Mouse (Mus musculus): ENCODE data around the gene Crygn.

The Crygn gene

DNA sequence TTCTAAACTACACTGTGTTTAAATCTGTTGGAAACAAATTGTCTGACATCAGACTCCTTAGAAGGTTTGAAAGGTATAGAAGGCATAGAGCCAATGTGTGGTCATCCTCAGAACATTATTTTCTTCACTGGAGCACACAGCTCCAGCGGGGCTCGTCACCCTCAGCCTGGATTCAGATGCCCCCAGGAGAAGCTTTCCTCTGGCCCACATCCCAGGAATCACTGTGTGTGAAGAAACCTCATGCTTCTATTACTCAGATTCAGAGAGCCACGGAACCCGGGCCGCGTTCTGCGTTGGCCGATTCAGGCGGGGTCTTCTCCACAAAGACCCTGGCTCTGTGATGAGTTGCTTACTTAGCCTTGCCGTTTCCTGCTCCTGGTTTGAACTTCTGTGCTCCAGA is 13.9 kb downstream of the Crygn start:
- DNase-seq: no peak

DNA sequence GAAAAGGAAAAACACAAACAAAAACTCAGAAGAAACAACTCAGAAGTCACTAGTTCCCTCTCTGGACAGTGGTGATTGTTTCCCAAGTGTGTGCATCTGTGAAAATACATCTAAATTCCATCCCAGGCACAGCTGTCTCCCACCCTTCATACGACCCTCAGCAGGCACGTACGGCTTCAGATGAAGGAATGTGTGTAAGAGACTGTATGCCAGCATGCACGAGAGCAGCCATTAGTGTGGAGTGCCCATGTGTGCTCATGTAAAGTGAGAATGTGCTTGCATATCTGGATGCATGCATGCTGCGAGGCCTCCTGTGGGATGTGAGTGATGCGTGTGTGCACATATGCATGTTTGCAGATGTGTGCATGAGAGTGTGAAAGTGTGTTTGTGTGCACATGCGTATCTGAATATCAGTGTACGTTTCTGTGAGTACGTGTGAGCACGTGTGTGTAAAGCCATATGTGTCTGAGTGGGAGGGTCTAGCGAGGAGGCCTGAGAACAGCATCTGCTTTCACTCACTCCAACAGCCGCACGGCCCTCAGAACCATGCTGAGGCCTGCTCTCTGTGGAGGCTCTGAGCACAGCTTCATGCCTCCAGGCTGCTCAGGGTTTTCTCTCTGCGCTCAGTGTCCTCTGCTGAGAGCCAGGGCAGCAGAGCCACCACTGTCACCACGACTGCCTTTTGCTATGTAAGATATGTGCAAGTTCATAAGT is 16.5 kb downstream of the Crygn start:
- DNase-seq: no peak

DNA sequence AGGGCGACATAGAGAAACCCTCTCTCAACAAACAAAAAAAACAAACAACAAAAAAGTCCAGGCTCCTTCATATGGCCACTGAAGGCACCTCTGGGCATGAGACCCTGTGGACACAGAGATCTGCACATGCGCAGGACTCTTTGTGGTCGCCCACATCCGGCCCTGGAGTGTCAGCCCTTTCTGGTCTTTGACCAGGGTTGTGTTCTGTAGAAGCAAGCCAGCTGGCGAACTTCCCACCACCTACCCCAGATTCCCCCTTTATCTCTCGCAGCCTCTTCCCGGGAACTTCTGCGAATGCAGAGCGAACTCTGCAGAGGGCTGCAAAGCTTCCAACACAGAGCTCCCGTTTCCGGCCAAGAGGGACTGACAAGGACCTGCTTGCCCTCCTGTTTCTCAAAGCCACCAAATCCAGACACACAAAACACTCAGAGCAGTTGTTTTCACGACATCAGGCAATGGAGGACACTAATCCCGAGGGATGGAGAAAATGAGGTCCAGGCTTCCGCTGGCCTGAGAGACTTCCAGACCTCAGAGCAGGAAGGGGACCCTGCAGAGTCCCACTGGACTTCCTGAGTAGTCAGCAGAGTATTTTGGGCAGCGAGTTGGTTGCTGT is 18.6 kb downstream of the Crygn start:
- peak; percentile 87 for DNase-seq

GRCm38 (mm10) chr5:24738517-24738916 is 19.3 kb downstream of the Crygn start:
- no peak for DNase-seq

DNA sequence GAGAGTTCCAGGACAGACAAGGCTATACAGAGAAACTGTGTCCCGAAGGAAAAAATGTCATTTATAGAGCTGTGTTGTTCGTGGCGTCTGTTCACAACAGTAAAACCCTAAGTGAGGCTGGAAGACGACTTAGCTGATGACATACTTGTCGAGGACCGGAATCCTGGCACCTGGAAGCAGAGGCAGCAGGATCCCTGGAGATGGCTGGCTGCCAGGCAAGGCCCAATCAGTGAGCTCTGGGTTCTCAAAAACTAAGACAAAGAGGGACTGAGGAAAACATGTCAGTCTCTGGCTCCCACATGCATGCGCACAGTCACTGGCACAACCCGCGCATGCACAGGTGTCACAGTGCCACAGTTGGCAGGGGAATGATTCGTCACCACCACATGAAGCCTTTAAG is 20.2 kb downstream of the Crygn start:
- no peak for DNase-seq

DNA sequence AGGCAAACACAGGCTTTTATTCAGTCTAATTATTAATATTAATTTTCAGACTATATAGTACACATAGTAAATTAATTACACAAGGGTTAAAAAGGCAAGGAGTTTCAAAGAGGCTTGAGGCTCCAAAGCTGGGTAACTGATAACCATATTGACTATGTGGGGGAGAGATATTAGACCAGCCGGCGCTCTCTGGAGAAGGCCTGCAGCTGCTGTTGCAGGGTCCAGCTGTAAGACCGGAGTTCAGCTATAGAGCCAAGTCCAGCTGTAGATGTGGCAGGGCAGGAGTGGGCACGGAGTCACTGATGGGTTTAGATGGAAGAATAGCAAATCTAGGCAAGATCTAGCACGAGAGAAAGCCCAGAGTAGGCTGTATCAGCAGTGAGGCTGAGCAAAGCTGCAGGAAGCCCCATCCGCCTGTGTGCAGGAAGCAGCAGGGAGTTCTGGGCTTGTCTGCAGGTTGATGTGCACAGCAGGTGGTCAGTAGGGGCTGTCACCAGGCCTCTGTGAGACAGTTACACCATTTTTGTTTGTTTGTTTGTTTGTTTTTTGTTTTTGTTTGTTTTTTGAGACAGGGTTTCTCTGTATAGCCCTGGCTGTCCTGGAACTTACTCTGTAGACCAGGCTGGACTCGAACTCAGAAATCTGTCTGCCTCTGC is 23.9 kb downstream of the Crygn start:
- DNase-seq: no peak

- DNase-seq: peak; percentile 73
These were observed 24.7 kb downstream of the Crygn start for GRCm38 (mm10) chr5:24733134-24733533.

GRCm38 (mm10) chr5:24730986-24731385 is 26.8 kb downstream of the Crygn start:
- DNase-seq: peak; percentile 48

DNA sequence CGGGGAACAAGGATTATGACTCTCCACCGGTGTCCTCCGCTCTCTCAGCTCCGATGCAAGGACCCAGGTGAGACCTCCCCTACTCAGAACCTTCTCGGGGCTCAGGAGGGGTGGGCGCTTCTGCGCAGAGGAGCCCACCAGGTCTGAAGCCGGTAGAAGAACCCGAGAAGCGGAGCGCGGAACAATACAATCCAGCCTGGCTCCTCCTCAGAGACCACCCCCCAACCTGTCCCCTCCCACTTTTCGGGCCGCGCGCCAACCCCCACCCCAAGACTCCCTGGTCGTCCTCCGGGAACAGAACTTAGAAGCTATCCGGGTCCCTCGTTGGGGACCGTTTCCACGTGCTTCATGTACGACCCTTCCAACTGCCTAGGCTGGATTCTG is 27.3 kb downstream of the Crygn start, which contains the start of gene Wdr86:
Wdr86 (minus strand) TSS at position 240 of the 384 bp plus-strand sequence.
- peak; percentile 47 for DNase-seq

GRCm38 (mm10) chr5:24729797-24730487 is 27.9 kb downstream of the Crygn start:
- DNase-seq: no peak

- DNase-seq: peak; percentile 68
These were observed 30.6 kb downstream of the Crygn start for GRCm38 (mm10) chr5:24726901-24727836.

DNA sequence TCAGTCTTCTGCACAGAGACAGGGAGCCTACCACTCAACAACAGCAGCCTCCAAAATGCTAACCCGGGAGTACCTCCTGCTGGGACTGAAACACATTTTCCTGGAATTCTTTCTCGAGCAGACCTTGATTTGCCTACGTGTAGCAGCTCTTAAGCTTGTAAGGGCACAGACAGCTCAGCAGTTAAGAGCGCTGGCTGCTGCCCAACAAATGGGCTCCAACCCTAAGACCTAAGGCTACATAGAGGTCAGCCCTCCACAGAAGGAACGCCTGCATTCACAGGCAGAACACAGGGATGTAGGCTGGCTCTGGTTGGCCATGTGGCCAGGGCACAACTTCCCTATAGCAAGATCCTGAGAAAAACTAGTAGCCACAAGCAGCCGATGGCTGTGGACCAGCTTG is 31.9 kb downstream of the Crygn start:
- peak; percentile 37 for DNase-seq

DNA sequence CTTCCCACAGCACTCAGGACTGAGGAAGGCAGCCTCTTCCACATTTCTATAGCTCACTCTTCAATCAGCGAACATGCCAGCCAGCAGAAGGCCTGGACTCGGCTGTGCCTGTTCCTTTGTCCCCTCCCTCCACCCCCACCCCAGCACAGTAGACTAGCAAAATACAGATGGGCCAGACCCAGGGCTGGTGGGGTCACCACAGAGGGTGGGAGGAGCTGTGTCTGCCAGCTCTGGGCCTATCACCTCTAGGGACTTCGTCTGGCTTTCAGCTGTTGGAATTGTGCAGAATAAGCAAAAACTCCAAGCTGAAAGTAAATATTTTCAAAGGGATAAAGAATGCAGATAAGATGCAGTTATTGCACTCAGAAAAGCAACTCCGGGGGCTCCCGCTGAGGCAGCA is 33.0 kb downstream of the Crygn start:
- DNase-seq: peak; percentile 61

DNA sequence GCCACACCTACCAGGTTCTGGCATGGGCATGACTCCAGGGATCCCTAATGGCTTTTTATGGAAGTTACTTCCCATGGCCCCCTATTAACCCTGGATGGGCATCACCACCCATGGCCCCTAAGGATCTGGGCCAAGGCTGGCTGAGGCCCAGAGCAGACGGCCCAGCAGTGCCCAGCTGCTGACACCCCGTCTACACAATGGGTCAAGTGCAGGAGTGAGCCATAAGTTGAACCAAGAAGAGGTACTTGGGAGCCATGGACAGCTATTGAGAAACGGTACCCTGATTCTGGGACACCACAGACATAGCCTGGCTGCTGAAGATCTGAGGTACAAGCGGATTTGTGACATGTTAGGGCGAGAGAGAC is 33.6 kb downstream of the Crygn start:
- DNase-seq: no peak

DNA sequence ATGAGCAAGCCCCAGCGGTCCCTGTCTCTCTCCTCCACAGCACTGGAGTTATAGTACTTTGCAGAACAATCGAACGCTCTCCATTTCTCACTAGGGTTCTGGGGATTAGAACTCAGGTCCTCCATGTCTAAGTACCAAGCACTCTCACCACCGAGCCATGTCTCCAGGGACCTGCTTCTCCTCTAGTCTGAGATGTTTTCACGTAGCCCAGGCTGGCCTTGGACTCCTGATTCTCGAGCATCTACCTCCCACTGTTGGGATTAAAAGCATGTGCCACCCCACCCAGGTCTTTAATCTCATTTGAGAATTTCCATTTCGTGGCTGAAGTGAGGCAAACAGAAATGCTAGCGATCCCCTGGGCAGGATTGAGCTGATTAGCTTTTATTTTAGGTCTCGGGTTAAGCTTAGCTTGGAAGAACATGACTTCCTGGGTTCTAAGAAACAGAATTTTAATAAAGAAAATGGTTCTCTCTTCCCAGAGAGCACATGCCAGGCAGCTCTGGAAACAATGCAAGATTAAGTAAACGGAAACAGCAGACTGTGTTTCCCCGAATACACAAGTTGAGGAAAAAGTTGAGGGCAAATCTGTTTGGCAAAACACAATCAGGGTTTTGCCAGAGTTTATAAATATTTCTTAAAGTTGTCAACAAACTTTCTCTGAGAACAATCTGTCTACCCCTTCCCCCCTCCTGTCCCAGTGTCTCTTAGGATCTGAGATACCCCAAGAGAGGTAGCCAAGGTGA is 34.1 kb downstream of the Crygn start:
- no peak for DNase-seq

- no peak for DNase-seq
These were observed 38.0 kb downstream of the Crygn start for GRCm38 (mm10) chr5:24719852-24720251.

DNA sequence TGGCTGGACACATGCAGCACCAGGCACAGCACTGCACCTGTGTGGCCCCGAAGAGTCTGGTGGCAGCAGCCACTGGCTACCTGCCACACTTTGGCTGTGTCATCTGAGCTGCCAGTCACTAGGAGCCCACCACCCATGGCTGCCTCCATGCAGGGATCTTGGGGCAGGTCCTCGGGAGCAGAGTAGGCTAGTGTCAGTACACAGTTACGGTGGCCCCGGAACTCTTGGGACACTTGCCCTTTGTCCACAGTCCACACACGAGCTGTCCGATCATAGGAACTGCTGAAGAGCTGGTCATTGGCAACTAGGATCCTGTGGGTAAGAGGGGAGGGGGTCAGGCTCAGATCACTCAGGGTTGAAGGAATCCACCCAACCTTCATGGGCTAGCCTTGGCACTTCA is 39.7 kb downstream of the Crygn start:
- DNase-seq: no peak

DNA sequence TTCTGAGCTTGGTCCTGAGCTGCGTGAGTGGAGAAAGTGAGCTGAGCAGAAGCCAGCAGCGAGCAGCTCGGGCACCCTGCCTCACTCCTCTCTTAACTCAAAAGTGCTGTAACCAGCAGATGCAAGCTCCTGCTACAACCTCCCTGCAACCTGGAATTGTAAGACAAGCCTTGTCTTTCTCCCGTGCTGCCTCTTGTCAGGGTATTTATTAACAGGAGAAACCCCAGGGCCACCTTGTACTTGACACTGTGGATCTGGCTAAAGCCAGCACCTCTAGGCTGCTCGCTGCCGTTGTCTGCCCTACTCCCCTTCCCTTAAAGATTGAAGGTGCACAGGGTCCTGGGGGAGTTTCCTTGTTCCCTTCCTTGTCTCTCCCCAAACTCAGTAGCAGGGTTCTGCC is 43.8 kb downstream of the Crygn start:
- peak; percentile 44 for DNase-seq

- DNase-seq: no peak
These were observed 44.6 kb downstream of the Crygn start for GRCm38 (mm10) chr5:24713199-24713598.

DNA sequence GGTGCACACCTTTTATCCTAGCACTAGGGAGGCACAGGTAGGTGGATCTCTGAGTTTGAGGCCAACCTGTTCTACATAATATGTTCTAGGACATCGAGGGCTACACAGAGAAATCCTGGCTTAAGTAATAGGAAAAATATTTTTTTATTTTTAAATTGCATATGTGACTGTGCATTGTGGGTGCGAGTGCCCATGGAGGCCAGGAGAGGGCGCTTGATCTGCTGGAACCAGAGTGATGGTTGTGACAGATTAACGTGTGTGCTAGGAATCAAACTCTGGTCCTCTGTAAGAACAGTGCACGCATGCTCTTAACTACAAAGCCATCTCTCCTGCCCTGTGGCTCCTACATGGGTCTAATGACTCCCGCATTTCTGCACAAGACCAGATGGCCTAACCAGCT is 46.2 kb downstream of the Crygn start:
- no peak for DNase-seq

DNA sequence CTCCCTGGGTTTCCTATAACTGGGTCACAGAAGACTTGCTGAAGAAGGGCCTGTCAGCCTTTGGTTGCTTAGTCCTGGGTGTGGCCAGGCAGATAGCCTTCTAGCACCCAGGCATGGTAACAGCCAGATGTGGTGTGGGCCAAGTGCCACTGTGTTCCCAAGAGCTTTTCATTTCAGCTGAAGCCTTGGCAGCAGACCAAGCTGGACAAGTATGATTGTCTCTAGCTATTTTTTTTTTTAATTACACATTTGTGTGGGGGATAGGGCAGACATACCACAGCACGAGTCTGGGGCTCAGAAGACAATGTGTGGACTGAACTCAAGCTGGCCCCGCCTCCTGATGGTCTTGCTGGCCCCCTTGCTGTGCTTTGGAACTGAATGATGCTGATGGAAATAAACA is 47.8 kb downstream of the Crygn start:
- DNase-seq: peak; percentile 67

DNA sequence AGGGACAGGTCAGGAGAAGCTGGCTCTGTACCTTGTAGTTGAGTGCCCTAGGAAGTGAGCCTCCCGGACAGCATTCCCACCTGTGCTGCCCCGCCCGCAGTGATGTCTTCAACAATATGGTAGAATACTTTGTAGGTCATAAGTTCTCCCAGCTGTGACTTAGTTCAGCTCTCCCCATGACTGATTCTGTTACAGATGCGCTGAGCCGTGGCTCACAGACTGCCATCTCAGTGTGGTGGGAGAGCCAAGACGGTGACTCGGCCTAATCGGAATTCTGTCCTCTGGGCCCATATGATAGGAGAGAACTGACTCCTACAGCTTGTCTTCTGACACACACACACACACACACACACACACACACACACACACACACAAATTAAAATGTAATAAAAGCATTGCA is 53.2 kb downstream of the Crygn start:
- no peak for DNase-seq
